Mouse (Mus musculus): ENCODE data around the gene Pomgnt1.

The Pomgnt1 gene

DNA sequence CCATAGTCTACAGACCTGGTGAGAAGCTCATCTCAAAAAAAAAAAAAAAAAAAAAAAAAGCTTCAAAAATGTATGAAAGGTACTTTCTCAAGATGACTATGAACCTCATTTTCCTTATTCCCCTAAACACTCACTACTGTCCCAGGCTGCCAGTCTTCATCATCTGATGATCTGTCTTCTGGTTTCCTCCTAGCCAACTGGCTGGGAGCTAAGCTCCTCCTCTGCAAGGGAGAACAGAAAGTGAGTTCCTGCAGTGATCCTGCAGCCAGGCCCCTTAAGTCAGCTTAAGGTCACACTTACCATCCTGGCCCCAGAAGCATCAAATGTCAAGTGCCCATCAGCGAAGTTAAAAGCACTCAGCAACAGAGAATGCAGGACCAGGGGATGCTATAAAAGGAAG lies 878 bp upstream of the Pomgnt1 start:
- CTCF ChIA-PET = interaction anchor here in 3 of 4 experiments (0.5 to 2.2 kb wide), 8 partner anchors 12 to 1432 kb away, joined by 3 to 8 read pairs (median 6); partner anchors contain the start of genes Lrrc41 (in 1 of the 3) and Uqcrh (in 1 of the 3)
- POLR2A ChIA-PET = interaction anchor here (0.6 to 6.0 kb wide), 42 partner anchors 8 to 505 kb away, joined by 3 to 47 read pairs (median 10); partner anchors contain the start of genes Gpbp1l1 (in 3 of the 4), Lrrc41 (in 3 of the 4), Uqcrh (in 3 of the 4) and Nsun4 (in 2 of the 4)

DNA sequence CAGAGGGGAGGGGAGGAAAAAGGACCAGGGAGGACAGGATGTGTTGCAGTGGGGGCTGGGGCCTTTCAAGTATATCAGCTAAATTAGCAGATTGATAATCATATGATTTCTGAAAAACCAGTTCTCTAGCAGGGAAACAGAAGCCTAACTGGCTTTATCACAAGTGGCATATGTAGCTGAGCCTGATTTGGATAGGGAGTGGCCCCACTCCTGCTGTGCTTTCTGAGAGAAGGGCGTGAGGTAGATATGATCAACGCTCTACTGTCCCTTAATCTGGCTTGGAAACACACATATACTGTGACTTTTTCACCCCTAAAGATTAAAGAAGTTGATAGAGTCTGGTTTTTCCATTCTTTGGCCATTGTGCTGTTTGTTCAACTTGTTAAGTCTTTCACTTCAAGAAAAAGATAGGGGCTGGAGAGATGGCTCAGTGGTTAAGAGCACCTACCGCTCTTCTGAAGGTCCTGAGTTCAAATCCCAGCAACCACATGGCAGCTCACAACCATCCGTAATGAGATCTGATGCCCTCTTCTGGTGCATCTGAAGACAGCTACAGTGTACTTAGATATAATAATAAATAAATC lies 2.3 kb downstream of the Pomgnt1 start:
- ChIA-PET CTCF (no interaction called here), POLR2A (interaction anchor here in 3 of 4 experiments (0.7 to 1.8 kb wide), 7 partner anchors 9 to 431 kb away, joined by 3 to 8 read pairs (median 3); partner anchors contain the start of genes Gpbp1l1 (in 1 of the 3) and Pik3r3 (in 1 of the 3))

DNA sequence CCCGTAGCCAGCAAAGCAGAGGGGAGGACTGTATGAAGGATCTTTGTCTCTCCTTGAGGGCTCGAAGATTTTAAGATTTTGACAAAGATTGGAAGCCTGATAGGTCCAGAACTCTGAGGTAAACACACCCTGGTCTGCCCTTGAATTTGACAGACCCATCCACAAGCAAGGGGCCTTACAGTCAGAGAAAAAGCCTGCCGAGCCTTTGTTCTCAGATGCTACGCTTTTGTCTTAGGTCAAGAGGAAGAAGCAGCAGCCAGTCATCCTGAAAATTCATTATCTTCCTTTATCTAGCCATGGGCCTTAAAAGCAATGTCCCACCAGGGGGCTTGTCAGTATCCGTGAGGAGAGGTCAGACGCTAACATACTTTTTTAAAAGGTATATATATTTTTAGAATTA lies 4.3 kb downstream of the Pomgnt1 start:
- CTCF ChIA-PET = no interaction called here

DNA sequence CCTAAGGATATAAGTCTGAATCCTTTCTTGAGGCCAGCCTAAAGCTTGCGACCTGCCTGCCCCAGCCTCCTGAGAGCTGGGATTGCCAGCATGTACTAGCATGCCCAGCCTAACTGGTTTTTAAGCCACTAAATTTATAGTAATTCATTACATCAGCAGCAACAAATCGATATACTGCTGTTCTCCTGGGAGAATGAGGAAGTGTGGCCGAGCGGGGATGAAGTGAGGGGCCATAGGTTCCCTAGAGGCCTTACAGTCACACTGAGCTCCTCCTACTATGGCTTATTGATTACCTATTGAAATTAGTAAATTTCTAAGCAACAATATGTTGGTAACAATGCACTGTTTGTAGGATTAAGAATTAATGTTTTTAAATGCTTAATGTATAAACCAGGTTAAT lies 9.5 kb downstream of the Pomgnt1 start:
- POLR2A ChIA-PET = interaction anchor here in 3 of 4 experiments (0.6 to 3.4 kb wide), 7 partner anchors 10 to 537 kb away, joined by 3 to 20 read pairs (median 3); partner anchors contain the start of genes Lrrc41 (in 1 of the 3), Pik3r3 (in 1 of the 3), Pomgnt1 (in 1 of the 3) and Rad54l (in 1 of the 3)
- CTCF ChIA-PET = no interaction called here

More for the DNA sequence above, 4.3 kb downstream of the Pomgnt1 start:
- POLR2A ChIA-PET = no interaction called here

DNA sequence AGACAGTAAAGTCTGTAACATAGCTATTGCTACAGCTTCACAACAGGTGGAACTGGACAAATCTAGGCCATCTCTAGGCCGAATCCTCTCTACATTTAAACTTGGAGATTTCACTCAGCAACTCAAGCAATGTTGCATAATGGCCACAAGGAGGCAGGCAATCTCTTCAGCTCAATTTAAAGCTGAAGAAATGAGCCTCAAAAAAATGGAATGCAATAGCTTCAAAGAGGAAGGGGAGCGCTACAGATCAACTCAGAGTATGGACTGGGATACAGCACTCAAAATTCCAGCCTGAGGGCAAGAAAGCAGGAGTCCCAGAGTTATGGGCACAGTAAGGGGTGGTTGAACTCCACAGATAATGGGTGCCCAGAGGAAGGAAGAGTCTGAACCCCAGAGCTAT lies 11.3 kb downstream of the Pomgnt1 start:
- ChIA-PET CTCF (interaction anchor here (0.5 to 1.8 kb wide), 22 partner anchors 8 to 313 kb away, joined by 3 to 10 read pairs (median 4); partner anchors contain the start of genes Pomgnt1 (in 2 of the 4), Rad54l (in 2 of the 4), 1700042G07Rik (in 1 of the 4) and Gm49337 (in 1 of the 4)), POLR2A (interaction anchor here (0.7 to 3.4 kb wide), 17 partner anchors 9 to 106 kb away, joined by 3 to 20 read pairs (median 4); partner anchors contain the start of genes Pomgnt1 (in 4 of the 4), Rad54l (in 3 of the 4) and Pik3r3 (in 2 of the 4))

GRCm38 (mm10) chr4:116137421-116137996 lies 13.9 kb downstream of the Pomgnt1 start:
- ChIA-PET CTCF (interaction anchor here in 3 of 4 experiments (0.5 to 1.4 kb wide), 5 partner anchors 14 to 488 kb away, joined by 3 to 5 read pairs (median 3); partner anchors contain the start of genes Pomgnt1 (in 1 of the 3) and Rad54l (in 1 of the 3)), POLR2A (interaction anchor here (0.5 to 2.3 kb wide), 20 partner anchors 8 to 275 kb away, joined by 3 to 13 read pairs (median 4); partner anchors contain the start of genes Pomgnt1 (in 3 of the 4), Rad54l (in 3 of the 4), Tspan1 (in 2 of the 4) and Lurap1 (in 1 of the 4))

GRCm38 (mm10) chr4:116140801-116141574 lies 17.3 kb downstream of the Pomgnt1 start:
- ChIA-PET POLR2A (interaction anchor here in 2 of 4 experiments (0.5 to 2.6 kb wide), 16 partner anchors 10 to 544 kb away, joined by 3 to 15 read pairs (median 4); partner anchors contain the start of genes Nsun4 (in 2 of the 2), Pomgnt1 (in 2 of the 2), Rad54l (in 2 of the 2) and Gpbp1l1 (in 1 of the 2)), CTCF (interaction anchor here in 1 of 4 experiments (0.6 kb wide), 1 partner anchor 17 kb away, joined by 3 read pairs; no protein-coding TSS in a partner anchor)

GRCm38 (mm10) chr4:116141736-116142135 lies 18.1 kb downstream of the Pomgnt1 start:
- ChIA-PET POLR2A (interaction anchor here in 2 of 4 experiments (0.9 to 2.5 kb wide), 6 partner anchors 11 to 416 kb away, joined by 3 to 15 read pairs (median 3); partner anchors contain the start of genes Gpbp1l1 (in 1 of the 2), Nsun4 (in 1 of the 2), Pomgnt1 (in 1 of the 2) and Rad54l (in 1 of the 2)), CTCF (no interaction called here)

GRCm38 (mm10) chr4:116142269-116142668 lies 18.6 kb downstream of the Pomgnt1 start:
- ChIA-PET POLR2A (interaction anchor here in 3 of 4 experiments (0.6 to 2.7 kb wide), 4 partner anchors 12 to 534 kb away, joined by 3 to 10 read pairs (median 3); partner anchors contain the start of genes Gpbp1l1 (in 1 of the 3), Lrrc41 (in 1 of the 3) and Uqcrh (in 1 of the 3)), CTCF (no interaction called here)

DNA sequence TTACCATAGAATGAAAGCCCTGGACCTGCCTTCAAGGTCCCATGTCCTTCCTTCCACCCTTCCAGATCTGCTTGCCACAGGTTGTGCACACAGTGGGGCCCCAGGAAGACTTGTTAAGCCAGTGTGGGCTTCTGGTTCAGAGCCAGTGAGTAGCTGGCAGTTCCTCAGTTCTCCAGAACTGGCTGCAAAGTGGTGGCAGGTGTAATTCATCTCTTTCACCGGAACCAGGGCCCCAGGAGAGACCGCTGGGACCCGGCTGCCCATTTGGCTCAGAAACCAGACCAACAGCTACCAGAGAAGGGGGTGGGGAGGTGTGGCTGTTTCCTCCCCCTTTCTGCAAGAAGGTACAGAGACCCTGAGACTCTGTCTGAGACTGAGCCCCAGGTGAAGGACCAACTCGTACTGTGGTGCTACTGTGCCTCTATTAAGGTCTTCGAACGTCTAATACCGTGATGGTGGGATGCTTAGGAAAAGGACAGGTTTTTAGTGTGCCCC lies 19.7 kb downstream of the Pomgnt1 start:
- CTCF ChIA-PET = interaction anchor here in 2 of 4 experiments (0.6 to 1.0 kb wide), 2 partner anchors 49 to 279 kb away, joined by 3 to 5 read pairs; no protein-coding TSS in a partner anchor

GRCm38 (mm10) chr4:116143891-116144717 lies 20.5 kb downstream of the Pomgnt1 start:
- CTCF ChIA-PET = interaction anchor here in 2 of 4 experiments (0.6 to 1.0 kb wide), 2 partner anchors 48 to 278 kb away, joined by 3 to 5 read pairs; no protein-coding TSS in a partner anchor
- POLR2A ChIA-PET = interaction anchor here in 3 of 4 experiments (0.6 to 2.8 kb wide), 31 partner anchors 7 to 706 kb away, joined by 3 to 14 read pairs (median 4); partner anchors contain the start of genes Pik3r3 (in 3 of the 3), Pomgnt1 (in 3 of the 3), Rad54l (in 3 of the 3) and Lrrc41 (in 2 of the 3)

More for the DNA sequence above, 19.7 kb downstream of the Pomgnt1 start:
- POLR2A ChIA-PET = interaction anchor here in 3 of 4 experiments (0.6 to 2.7 kb wide), 24 partner anchors 8 to 463 kb away, joined by 3 to 14 read pairs (median 4); partner anchors contain the start of genes Pomgnt1 (in 3 of the 3), Rad54l (in 3 of the 3), Lrrc41 (in 2 of the 3) and Pik3r3 (in 2 of the 3)

GRCm38 (mm10) chr4:116149812-116150155 lies 26.1 kb downstream of the Pomgnt1 start:
- ChIA-PET POLR2A (interaction anchor here in 3 of 4 experiments (0.6 to 4.7 kb wide), 19 partner anchors 9 to 575 kb away, joined by 3 to 36 read pairs (median 4); partner anchors contain the start of genes Nsun4 (in 2 of the 3), Pomgnt1 (in 2 of the 3), Rad54l (in 2 of the 3) and Gpbp1l1 (in 1 of the 3)), CTCF (interaction anchor here in 2 of 4 experiments (0.7 to 2.1 kb wide), 4 partner anchors 15 to 47 kb away, joined by 3 to 6 read pairs (median 4); partner anchors contain the start of genes Pomgnt1 (in 1 of the 2) and Rad54l (in 1 of the 2))

GRCm38 (mm10) chr4:116150156-116150861 lies 26.7 kb downstream of the Pomgnt1 start:
- CTCF ChIA-PET = interaction anchor here in 2 of 4 experiments (0.7 to 2.1 kb wide), 5 partner anchors 14 to 48 kb away, joined by 3 to 6 read pairs (median 3); partner anchors contain the start of genes Pomgnt1 (in 1 of the 2) and Rad54l (in 1 of the 2)
- POLR2A ChIA-PET = interaction anchor here in 3 of 4 experiments (0.5 to 4.7 kb wide), 23 partner anchors 10 to 575 kb away, joined by 3 to 36 read pairs (median 3); partner anchors contain the start of genes Nsun4 (in 2 of the 3), Pomgnt1 (in 2 of the 3), Rad54l (in 2 of the 3) and 1700042G07Rik (in 1 of the 3)

- CTCF ChIA-PET = interaction anchor here in 2 of 4 experiments (1.2 to 2.1 kb wide), 2 partner anchors 15 to 16 kb away, joined by 3 to 6 read pairs; no protein-coding TSS in a partner anchor
- POLR2A ChIA-PET = interaction anchor here in 3 of 4 experiments (0.5 to 4.7 kb wide), 21 partner anchors 11 to 574 kb away, joined by 3 to 36 read pairs (median 3); partner anchors contain the start of genes Nsun4 (in 2 of the 3), Pomgnt1 (in 2 of the 3), Rad54l (in 2 of the 3) and 1700042G07Rik (in 1 of the 3)
Measured at GRCm38 (mm10) chr4:116150862-116151221, 27.2 kb downstream of the Pomgnt1 start.

DNA sequence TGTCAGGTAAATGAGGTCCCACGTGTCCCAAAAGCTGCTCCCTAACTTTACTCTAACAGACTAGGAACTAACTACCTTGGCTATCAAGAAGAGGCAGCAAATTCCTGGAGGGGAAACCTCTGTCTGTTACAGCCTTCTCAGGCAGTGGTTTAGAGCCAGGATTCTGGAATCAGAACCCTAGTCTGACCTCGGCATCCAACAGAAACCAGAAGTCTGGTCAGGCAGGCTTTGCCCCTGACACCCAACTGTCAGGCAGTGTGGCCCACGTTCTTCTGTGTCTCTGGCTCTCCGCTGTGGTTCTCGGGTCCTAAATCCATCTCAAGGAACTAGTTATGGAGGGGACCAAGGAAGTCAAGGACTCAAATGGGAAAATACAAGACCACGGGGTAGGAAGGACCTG lies 27.6 kb downstream of the Pomgnt1 start, which contains the start of gene Lurap1:
TSS of gene Lurap1 (minus strand) at position 101 of the 400 bp plus-strand sequence.
- CTCF ChIA-PET = interaction anchor here in 1 of 4 experiments (1.2 kb wide), 1 partner anchor 16 kb away, joined by 3 read pairs; no protein-coding TSS in a partner anchor

More for the DNA sequence above, 27.6 kb downstream of the Pomgnt1 start, which contains the start of gene Lurap1:
- POLR2A ChIA-PET = interaction anchor here (0.6 to 4.7 kb wide), 19 partner anchors 7 to 406 kb away, joined by 3 to 36 read pairs (median 4); partner anchors contain the start of genes Nsun4 (in 2 of the 4), Pomgnt1 (in 2 of the 4), Rad54l (in 2 of the 4) and 1700042G07Rik (in 1 of the 4)
